Mouse (Mus musculus): ENCODE measurements around the gene Tubg2.
A peak's percentile ranks its signal among the peaks of the same experiment; 100 is the strongest.

The Tubg2 gene

DNA sequence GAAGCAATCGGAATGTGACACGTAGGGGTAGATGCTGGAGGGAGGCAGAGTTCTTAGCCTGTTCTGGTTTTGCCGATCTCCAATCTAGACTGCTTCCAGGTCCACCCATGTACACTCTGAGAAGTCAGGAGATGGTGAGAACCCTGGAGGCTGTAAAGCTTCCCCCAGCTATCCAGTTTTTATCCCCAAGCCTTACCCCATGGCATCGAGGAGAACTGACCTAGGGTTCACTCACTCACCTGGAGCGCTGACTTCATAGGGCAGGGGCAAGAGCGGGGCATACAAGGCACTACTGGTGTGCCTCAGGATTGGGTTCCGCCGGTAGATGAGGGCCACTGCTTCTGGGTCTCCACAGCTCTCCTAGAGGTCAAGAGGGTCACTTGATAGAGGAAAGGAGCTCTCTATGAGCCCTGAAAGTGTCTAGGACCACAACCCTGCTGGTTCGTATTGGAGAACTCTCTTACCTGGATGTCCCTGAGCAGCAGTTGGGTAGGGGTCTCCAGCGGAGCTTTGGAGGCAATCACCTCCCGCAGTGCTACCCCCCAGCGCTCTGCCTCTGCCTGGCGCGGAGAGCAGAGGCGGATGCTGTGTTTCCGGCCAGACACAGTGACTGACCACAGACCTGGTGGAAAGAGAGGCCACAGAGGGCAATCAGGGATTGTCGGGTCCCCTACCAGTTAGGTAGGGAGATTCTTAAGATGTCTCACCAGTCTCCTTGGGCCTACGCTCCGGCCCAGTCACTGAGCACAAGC is 11.7 kb downstream of the Tubg2 start:
- no peak for DNase-seq (ENCODE audit: low spot score)

DNA sequence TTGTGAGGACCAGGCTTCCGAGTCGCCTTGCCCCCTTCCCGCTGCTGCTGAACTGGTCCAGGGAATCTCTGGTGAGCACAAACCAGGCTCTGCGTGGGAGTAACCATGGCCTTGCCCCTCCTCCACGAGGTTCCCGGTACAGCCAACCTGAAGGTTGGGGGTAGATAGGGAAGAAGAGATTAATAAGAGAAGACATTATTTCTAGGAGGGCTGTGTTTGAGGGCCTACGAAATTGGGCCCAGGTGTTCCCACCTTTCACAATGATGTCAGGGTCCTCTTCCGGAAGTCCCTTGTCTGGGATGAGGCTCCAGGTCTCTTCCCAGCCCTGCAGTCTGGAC is 12.2 kb downstream of the Tubg2 start:
- no peak for DNase-seq (ENCODE audit: low spot score)

DNA sequence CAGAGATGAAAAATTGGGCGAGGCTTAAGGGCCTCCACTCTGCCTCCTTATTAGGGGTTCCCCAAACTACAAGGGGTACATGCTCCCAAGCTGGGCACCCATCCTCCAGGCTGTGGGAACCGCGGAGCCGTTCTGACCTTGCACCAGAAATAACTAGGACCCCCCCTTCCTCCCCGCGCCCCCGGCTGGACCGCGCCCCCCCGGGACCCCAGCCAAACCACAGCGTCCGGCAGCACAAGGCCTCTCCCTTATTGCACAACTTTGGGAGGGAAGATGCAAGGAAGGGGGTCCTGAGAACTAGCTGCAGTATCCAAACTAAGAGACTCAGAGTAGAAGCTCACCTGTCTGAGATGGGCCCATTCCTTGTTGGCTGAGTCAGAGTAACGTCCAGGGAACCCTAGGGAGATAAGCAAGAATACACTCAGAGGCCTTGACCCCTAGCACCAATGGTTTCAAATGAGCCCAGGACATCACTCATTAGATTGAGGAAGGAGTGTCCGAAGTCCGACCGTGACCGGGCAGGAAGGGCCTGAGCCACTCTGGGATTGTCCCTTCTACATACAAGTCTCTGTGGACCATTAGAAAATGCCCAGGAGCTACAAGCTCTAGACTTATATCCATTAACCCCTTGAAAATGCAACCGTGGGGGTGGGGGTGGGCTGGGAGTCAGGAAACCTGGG is 12.7 kb downstream of the Tubg2 start:
- no peak for DNase-seq (ENCODE audit: low spot score)

DNA sequence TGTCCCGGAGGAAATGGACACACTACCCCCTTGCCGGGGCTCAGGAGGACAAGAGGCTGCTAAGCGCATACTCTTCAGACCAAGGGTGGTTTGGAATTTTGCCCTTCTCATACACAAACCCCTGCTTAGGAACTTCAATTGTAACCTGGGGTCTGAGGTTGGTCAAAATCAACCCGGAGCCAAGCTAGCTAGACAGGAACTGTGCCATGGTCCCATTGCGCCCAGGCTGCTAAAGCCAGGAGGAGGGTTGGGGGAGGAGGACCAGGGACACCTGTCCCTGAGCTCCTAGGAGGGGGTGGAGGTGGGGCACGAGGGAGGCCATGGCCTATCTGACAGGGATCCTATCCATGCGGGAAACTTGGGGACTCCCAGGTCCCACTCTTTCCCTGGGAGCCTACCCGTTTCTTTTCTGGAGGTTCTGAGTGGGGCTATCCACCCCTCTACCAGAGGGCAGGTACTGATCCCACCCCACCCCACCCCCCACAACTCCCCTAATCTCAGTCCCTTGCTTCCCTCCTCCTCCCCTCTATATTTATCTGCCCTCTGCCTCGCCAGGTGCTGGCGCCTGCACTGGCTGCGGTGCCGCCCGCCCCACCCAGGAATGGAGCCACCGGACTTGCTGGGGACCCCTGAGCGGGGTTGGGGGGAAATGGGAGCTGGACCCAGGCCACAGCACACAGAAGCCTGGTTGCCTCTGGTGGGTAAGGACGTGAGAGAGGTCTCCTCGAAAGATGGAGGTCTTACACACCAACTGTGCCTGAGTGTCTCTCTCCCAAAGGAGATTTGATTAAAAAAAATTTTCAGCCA is 13.8 kb downstream of the Tubg2 start:
- DNase-seq (ENCODE audit: low spot score) = no peak

DNA sequence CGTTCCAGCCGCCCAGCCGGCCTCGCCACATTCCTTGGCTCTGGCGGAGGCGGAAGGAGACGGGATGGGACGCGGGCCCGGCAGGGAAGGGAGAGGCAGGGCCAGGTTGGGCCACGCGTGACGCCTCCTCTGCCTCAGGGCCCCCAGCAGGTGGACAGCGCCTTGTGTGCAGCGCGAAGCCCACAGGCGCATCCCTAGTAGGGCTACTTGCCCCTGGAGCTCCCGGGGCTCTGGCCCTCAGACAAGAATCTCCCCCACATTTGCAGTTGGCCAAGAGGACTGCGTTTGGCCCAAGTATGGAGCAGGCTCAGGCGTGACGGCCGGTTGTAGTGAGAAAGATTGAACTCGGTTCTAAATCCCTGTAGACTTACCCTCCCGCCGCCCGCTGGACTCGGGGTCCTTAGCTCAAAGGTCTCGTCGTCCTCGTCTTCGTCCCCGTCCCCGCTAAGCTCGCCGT is 14.7 kb downstream of the Tubg2 start, which contains the start of gene Cntnap1:
Cntnap1 (plus strand) TSS at position 170 of the 457 bp plus-strand sequence.
- DNase-seq (ENCODE audit: low spot score) = peak; percentile 61

DNA sequence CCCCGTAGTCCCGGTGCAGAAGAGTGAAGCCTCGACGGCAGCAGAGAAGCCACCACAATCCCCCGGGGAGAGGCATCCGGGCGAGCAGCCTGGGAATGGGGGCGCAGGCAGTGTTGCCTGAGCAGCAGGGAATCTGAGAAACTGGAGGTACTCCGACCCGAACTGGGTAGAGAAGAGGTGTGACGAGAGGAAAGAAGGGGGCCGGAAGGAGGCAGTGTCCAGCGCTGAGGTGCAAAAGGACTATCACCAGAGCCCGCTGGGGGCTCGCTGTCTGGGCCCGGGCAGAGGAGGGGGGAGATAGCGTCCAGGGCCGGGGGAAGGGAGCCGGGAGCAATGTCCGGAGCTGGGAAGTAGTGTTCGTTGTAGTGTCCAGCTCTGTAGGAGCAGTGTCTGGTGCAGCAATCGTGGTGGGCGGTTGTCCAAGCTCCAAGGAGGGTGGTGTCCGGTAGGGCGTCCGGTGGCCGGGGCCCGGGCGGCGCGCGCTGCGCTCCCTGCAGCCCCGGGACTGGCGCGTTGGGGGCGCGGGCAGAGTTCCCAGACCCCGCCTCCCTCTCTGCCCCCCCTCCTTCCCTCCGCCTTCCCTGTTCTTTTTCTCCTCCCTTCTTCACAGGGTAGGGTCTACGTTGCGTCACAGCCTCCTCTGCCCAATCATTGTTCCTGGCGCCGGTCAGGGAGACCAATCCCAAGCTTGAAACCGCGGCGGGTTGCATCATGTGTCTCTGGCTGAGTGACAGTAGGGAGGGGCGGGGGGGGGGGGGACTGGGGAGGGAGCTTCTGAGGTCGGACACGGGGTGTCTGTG is 15.3 kb downstream of the Tubg2 start, which contains the start of gene Plekhh3:
Plekhh3 (minus strand) TSS at position 541 of the 800 bp plus-strand sequence.
- peak; percentile 83 for DNase-seq (ENCODE audit: low spot score)

DNA sequence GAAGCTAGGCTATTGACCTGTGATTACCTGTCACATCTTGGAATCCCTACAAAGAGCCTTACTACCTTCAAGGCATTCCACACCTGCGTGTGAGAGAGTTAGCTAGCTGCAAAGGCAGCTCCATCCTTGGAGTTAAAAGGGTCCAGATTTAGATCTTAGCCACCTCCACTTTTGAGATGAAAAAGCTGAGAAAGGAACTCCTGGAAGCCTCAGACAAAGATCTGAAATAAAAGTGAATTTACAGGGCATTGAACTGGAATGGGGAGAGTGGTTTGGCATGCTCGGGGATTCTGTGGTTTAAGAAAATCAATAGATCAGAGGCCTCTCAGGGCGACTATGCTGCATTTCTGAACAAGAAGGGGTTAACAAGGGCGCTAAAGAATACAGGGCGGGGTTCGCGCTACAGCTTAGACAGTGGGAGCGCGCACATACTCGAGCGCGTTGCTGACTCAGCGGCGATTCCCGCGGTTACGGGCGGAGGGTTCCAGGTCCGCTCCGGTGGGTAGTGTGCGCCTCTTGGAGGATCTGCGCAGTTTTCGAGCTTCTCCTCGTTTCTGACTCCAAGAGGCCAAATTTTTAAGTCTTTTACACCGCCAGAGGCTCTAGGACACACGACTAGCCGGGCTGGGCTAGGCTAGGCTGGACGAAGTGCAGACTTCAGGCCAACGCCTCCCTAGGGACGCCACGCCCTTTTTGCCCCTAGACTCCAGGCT is 16.2 kb downstream of the Tubg2 start:
- DNase-seq (ENCODE audit: low spot score) = peak; percentile 55

DNA sequence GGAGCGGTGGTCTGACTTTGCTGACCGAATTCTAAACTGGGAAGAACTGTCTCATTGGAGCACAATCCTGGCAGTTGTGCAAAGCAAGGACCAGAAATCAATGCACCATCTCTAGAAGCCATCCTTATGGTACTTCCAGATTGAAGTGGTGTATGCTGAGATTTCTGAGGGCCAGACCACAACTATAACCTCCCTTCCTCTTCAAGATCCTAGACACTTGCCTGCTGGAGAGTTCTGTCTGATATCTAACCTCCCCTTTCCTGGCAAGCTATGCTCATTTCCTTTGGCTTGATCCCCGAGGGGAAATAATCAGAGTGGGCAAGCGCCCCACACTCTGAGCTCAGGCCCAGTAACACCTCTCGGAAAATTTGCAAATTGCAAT is 16.7 kb downstream of the Tubg2 start:
- DNase-seq (ENCODE audit: low spot score) = no peak

DNA sequence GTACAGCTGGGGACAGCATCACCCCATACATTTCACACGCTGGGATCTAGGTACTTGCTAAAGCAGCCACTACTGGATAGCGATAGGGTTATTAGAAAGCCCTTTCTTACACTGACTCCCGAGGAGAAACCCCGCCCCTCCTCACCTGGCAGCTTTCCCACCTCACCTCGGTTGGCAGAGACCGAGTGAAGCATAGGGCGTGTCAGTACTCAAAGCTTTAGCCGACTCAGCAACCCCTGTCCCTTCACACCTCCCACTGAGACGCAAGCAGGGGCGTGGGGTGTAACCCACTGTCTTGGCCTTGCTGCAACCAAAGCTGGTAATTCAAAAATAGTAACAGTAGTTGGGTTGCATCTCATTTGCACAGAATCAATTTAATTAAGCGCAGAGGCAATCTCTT is 17.4 kb downstream of the Tubg2 start:
- peak; percentile 54 for DNase-seq (ENCODE audit: low spot score)

DNA sequence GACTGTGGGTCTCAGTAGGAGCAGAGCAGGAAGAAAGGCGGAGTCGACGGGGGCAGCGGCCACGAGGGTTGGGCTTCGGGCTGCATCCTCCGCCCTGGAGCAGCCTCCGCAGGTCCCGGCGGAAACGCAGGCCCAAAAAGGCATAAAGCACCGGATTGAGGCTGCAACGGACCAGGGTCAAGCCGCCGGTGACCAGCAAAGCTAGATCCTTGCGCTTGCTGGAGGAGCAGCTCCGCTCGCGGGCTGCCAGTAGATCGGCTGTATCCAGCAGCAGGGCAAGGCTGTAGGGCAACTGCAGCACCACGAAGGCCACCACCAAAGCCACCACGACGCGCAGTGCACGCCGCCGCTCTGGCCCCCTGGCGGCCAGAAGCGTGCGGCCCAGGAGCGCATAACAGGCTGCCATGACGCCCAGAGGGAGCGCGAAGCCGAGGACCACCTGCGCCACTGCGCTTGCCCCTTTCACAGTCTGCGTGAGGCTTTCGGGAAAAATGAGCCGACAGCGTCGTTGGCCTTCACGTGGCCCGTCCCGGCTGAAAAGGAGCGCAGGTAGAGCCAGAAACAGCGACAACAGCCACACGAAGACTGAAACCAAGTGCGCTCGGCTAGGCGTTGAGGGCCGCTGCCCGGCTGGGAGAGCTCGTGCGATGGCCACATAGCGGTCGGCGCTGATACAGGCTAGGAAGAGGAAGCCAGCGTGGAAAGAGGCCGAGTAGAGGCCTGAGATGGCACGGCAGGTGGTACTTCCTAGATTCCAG is 18.1 kb downstream of the Tubg2 start:
- DNase-seq (ENCODE audit: low spot score) = peak; percentile 73

DNA sequence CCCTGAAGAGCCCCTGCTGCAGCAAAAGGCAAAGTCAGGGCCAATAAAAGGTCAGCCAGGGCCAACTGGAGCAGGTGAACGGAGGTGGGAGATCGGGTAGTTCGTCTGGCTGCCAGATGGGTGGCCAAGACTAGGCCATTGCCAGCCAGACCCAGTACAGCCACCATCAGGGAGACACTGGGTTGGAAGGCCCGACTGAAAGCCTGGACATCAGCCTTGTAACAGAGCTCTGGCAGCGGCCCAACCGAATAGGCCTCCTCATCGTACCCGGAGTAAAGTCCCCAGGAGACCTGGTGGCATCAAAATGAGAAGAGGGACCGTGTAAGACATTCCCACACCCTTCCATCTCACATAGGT is 18.7 kb downstream of the Tubg2 start:
- no peak for DNase-seq (ENCODE audit: low spot score)

DNA sequence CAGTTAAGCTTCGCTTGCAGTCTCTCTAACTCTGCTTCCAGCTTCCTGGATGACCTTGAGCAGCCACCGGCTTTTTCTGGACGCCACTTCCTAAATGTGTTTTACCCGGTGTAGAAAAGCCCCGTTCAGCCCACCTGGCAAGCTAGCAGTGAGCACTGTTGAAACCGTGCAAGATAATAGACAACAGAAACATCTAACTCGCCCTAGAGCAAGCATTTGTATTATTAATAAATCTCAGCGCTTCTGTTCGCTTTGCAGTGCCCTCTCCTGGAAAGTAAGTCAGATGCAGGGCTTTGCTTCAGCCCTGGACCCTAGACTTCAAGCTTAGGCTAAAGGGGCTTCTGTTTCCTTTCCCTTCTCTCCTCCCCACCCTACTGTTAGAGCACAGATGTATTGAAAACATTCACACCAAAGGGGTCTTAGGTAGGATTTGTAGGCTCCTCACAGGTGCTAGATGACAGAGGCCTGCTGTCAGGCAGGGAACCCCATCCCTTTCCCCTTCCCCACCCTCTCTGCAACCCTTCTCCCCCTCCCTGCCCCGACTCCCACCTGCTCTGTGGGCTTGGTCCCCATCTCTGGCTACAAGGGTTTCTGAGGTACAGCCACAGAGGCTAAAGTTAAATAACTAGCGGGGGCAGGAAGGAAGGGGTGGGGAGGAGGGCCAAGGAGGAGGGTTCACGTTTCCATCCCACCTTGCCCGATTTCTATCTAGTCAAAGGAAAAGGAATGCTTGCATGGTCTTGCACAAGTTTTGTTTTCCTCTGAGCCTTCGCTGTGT is 19.3 kb downstream of the Tubg2 start, which contains the start of gene Ccr10:
Ccr10 (minus strand) TSS at position 593 of the 778 bp plus-strand sequence.
- no peak for DNase-seq (ENCODE audit: low spot score)

DNA sequence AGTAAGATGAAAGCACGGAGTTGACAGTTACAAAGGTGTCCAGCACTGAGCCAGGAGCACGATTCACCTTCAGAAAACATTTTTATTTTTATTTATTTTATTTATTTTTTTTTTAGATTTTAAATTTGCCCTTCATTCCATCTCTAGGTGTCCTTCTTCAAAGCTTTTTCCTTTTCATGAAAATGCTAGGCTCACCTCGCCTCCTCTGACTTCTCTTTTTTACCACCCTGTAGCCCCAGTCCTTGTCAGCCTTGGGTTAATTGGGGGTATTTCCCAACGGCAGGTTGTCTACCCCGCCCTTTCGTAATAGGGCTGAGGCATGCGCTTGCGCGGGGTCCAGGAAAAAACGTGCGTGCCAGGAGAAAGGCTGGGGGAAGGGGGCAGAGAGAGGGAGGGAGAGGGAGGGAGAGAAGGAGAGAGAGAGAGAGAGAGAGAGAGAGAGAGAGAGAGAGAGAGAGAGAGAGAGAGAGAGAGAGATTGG is 20.0 kb downstream of the Tubg2 start:
- DNase-seq (ENCODE audit: low spot score) = no peak

DNA sequence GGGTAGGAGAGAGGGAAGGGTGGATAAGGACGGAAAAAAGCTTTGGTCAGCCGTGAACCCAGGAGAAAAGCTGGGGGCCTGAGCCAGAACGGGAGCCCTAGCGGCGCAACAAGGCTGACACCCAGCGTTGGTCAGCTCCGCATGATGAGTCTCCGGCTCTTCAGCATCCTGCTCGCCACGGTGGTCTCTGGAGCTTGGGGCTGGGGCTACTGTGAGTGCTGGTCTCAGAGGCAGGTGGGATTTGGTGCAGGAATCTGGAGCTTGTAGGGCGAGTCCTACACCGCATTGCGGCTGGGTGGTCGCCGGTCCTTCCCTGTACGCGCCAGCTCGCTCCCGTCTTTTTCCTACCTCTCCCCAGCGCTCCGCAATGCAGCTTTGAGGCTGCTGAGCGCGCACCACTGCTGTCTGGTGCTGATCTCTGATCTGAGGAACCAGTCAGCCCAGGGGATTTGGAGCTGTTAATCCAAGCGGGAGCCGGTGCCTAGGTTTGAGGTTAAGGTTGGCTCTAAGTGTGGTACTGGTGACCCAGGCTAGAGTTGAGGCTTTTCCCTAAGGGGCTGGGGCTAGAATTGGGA is 20.5 kb downstream of the Tubg2 start:
- DNase-seq (ENCODE audit: low spot score) = peak; percentile 39

DNA sequence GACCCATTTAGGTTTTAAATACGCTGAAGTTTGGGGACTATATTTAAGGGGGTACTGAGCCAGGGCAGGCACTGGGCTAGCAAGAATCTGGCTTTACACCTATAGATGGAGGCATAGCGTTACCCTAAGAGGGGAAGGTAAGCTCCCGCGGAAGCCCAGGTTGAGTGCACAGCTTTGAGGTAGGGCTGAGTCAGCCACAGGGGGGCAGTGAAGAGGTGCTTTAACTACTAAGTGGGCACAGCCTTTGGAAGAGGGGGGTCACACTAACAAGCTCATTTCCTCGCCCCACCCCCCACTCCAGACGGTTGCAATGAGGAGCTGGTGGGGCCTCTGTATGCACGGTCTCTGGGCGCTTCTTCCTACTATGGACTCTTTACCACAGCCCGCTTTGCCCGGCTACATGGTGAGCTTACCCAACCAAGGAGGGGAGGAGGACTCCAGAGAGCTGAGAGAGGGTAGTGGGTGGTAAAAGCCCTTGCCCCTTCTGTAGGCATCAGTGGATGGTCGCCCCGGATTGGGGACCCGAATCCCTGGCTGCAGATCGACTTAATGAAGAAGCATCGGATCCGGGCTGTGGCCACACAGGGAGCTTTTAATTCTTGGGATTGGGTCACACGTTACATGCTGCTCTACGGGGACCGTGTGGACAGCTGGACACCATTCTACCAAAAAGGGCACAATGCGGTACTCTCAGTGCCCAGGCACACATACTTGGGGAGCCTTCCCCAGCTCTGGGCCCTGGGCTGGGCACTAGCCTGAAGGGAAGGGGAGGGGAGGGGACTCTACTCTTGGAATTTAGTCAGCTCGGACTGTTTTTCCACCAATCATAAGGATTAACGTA is 21.4 kb downstream of the Tubg2 start:
- DNase-seq (ENCODE audit: low spot score) = no peak

DNA sequence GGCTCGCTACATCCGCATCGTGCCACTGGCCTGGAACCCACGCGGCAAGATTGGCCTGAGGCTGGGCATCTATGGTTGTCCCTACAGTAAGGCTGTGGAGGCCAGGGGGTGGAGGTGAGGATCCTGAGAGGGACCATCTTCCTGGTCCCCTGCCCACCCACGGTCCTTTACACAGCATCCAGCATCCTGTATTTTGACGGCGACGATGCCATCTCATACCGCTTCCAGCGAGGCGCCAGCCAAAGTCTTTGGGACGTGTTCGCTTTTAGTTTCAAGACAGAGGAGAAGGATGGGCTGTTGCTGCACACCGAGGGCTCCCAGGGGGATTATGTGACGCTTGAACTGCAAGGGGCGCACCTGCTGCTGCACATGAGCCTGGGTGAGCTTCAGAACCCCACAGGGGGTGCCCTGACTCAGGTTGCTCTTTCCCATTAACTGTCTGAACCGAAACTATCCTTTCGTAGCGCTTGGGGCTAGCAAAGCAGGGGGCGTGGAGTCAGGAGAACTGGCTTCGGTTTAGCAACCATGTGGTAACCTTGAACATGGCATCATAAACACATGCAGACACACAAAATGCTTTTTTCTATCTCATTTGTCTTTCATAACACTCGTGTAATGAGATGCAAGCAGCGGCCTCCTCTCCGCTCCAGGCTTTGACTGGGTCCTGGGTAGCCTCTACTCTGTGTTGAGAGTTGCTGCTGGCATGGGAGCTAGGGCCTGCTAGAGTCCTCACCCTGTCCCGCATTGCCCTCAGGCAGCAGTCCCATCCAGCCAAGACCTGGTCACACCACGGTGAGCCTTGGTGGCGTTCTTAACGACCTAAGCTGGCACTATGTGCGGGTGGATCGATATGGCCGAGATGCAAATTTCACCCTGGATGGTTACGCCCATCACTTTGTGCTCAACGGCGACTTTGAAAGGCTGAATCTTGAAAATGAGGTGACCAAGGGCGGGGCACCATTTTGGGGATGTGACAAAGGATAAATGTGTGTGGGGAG is 22.7 kb downstream of the Tubg2 start:
- DNase-seq (ENCODE audit: low spot score) = no peak

DNA sequence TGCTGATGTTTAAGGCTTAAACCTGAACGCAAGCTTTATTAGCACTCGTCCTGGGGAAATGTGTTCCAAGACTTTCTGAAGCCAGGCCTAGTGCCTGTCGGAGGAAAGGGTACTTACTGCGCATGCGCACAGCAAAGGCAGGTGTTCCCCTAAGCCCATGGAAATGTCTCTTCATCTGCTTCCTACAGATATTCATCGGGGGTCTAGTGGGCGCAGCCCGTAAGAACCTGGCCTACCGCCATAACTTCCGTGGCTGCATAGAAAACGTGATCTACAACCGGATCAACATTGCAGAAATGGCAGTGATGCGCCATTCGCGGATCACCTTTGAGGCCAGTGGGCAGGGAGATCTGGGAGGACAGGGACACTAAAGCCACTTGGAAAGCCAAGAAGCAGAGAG is 23.6 kb downstream of the Tubg2 start:
- no peak for DNase-seq (ENCODE audit: low spot score)

All from ovary, postnatal 14 days (tissue).